Mouse (Mus musculus) embryonic facial prominence, embryonic 11.5 days (tissue): ENCODE measurements around the gene Zfp457. TPM values are rescaled to one million over a fixed set of nuclear protein-coding genes. Genes with fewer than 3 reads are reported as not detected.

Experiments used
- ATAC-seq: fragments of 200-750 bp; cut with Nextera tagmentation; replicated peaks from 2 replicates; pipeline ENCODE4 v1.8.0; 2017; ENCODE audit warnings: low read depth; ENCODE audit not compliant: insufficient number of reproducible peaks, low FRiP score, low TSS enrichment
- DNase-seq: peaks from one replicate; pipeline ENCODE4 v3.0.0-alpha.2; 2015; ENCODE audit warnings: low spot score
- H3K27ac ChIP-seq: fragments of 300-500 bp; sonication (generic); replicated peaks from 2 replicates; pipeline ENCODE4 v1.5.1; 2014; ENCODE audit warnings: mild to moderate bottlenecking, low read depth, low read length, control low read depth
- H3K27me3 ChIP-seq: fragments of 300-500 bp; sonication (generic); 2 replicates; pipeline ENCODE4 v1.6.1; 2014; ENCODE audit warnings: mild to moderate bottlenecking, low read length, moderate library complexity, mixed read lengths; ENCODE audit not compliant: control insufficient read depth, insufficient read depth
- H3K36me3 ChIP-seq: fragments of 300-500 bp; sonication (generic); replicated peaks from 2 replicates; pipeline ENCODE4 v1.6.1; 2014; ENCODE audit warnings: low read depth, mild to moderate bottlenecking, low read length, moderate library complexity, mixed read lengths; ENCODE audit not compliant: control insufficient read depth, insufficient read depth
- H3K4me1 ChIP-seq: fragments of 300-500 bp; sonication (generic); 2 replicates; pipeline ENCODE4 v1.6.1; 2014; ENCODE audit warnings: low read length, mixed read lengths; ENCODE audit not compliant: control insufficient read depth, insufficient read depth
- H3K4me2 ChIP-seq: fragments of 300-500 bp; sonication (generic); 2 replicates; pipeline ENCODE4 v1.6.1; 2014; ENCODE audit warnings: low read depth, mild to moderate bottlenecking, control low read depth, low read length, moderate library complexity
- H3K4me3 ChIP-seq: fragments of 300-500 bp; sonication (generic); 2 replicates; pipeline ENCODE4 v1.5.1; 2014; ENCODE audit warnings: low read depth, low read length, control low read depth
- H3K9ac ChIP-seq: fragments of 300-500 bp; sonication (generic); replicated peaks from 2 replicates; pipeline ENCODE4 v1.6.1; 2014; ENCODE audit warnings: mild to moderate bottlenecking, control low read depth, low read length
- H3K9me3 ChIP-seq: fragments of 300-500 bp; sonication (generic); replicated peaks from 2 replicates; pipeline ENCODE4 v1.6.1; 2016; ENCODE audit warnings: mild to moderate bottlenecking, low read length, inconsistent platforms, mixed read lengths; ENCODE audit not compliant: control insufficient read depth
- WGBS: fragments of 180-500 bp; shearing (Covaris S2); extraction: QIAGEN DNeasy Blood & Tissue Kit; methylation state at CpG from one replicate; pipeline ENCODE4 v1.1.7; 2014; 5-methylcytosine and 5-hydroxymethylcytosine counted together
- polyA plus RNA-seq: library from polyadenylated mRNA; unstranded; fragments of >200 nt; fragmentation: Nextera tagmentation; extraction: Ambion mirVana; gene quantifications from 2 replicates; pipeline ENCODE4 v1.2.1, GENCODE M21; 2014

Gene Zfp457
- 0.53 and 0.66 TPM in 2 replicates for polyA plus RNA-seq

DNA sequence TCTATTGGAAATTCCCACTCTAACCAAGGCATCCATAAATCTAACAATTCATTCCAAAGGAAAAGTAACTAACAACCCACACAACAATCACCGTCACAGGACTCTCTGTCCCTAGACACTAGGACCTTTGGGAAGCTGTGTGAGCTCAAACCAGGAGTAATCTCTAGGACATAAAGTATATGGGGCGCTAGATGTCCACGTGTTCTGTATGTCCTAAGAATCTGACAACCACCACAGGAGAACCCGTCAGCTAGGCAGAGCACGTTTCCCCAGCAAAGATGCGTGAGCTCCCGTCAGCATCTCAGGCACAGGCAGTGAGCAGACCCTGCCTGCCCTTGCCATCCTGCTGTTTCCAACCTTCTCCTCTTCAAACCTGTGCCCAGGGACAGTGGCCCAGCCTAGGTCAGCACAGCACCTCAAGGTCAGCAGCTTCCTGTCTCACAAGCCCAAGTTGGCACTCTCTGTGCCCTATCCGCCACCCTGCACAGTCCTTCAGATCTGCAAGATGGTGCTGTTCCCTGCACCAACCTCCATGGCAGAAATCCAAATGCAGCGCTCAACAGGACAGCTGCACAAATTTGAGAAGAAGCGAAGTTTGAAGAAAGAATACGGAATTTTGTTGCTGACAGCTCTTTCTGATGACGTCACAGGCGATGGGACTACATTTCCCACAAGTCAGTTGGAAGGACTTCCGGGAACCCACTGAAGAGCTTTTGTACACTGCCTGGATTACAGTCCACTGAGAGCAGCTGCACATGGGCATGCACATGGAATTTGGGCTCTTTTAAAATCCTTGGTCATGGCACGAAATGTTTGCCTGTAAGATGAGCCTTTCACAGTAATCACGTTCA is at the start of gene Zfp457:
Gene Zfp457, minus strand, starts transcription at position 664 of the 851 bp plus-strand sequence.
- ATAC-seq, result peak; percentile 99
- Histone ChIP-seq H3K4me1 (no peaks in the 10 kb centered on the region), H3K27ac (no peak within 1 kb of the TSS), H3K27me3 (no peaks in the 10 kb centered on the region), H3K4me3 (peak within 1 kb of the TSS; percentile 57), H3K9ac (peak within 1 kb of the TSS; percentile 65), H3K9me3 (no peaks in the 10 kb centered on the region), H3K36me3 (no peaks in the 10 kb centered on the region), H3K4me2 (peak within 1 kb of the TSS; percentile 48)
- peak; percentile 95 for DNase-seq
- WGBS, result 14% methylated on average over 16 of the region's 16 CpGs

DNA sequence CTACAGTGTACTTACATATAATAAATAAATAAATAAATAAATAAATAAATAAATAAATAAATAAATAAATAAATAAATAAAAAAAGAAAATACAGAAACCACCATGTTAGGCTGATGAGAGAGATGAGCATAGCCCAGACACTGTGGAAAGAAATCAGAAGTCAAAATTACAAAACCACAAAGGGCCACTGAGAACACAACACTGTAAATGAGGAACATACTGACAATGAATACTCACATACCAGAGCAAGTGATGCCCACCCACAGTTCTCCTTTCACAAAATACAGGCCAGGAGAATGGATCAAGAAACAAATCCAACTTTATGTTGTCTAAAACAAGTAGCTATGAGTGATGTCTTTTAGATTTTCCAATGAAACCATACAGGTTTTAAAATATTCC is 45.6 kb upstream of the Zfp457 start:
- no peak for ATAC-seq
- Histone ChIP-seq H3K9me3 (no peaks in the 10 kb centered on the region), H3K9ac (no peak overlapping the region)

DNA sequence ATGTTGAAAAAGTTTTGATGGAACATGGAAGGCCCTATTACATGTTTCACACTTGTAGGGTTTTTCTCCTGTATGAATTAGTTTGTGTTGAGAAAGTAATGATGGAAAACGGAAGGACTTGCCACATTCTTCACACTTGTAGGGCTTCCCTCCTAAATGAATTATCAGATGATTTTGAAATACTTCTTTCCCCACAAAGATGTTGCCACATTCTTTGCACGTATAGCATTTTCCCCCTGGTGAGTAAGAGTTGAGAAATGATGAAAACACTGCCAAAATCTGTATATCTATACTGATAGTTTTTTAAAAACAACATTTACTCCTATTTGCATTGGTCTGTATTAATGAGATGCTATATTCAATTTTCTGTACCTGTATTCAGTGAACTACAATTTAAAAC is 37.1 kb upstream of the Zfp457 start:
- no peak overlapping the region for H3K9ac ChIP-seq
- 87% methylated on average over 2 of the region's 2 CpGs for WGBS
- no peak overlapping the region for H3K4me3 ChIP-seq
- H3K27me3 ChIP-seq, result no peaks in the 10 kb centered on the region
- H3K4me2 ChIP-seq, result no peak overlapping the region
- H3K27ac ChIP-seq, result no peak overlapping the region
- H3K9me3 ChIP-seq, result no peaks in the 10 kb centered on the region
- H3K4me1 ChIP-seq, result no peaks in the 10 kb centered on the region
- no peaks in the 10 kb centered on the region for H3K36me3 ChIP-seq
- ATAC-seq, result no peak
- no peak for DNase-seq

More for the DNA sequence above, 45.6 kb upstream of the Zfp457 start:
- H3K36me3 ChIP-seq, result no peaks in the 10 kb centered on the region
- no peak overlapping the region for H3K4me3 ChIP-seq
- H3K4me2 ChIP-seq, result no peak overlapping the region
- no peaks in the 10 kb centered on the region for H3K27me3 ChIP-seq
- no peaks in the 10 kb centered on the region for H3K4me1 ChIP-seq
- H3K27ac ChIP-seq, result no peak overlapping the region
- no peak for DNase-seq

DNA sequence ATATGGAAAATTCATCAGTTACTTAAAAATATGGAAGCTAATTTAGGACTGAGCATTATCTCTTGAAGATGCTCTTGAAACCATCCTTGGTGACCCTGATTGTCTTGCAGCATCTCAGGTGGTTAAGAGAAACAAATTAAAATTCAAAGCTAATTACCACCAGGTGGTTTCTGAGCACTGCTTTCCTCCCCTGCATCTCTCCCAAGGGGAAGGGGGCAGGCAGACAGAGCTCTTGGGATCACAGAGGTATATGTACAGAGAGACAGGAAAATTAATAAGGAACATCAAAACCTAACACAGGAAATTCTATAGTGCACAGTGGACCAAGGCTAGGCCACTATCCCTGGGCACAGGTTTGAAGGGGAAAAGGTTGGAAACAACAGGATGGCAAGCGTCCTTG is 26.6 kb upstream of the Zfp457 start:
- WGBS, result 65% methylated on average over 1 of the region's 1 CpGs
- no peak for ATAC-seq
- H3K4me1 ChIP-seq, result no peaks in the 10 kb centered on the region
- H3K27me3 ChIP-seq, result no peaks in the 10 kb centered on the region
- peak overlapping the region; percentile 42 for H3K4me3 ChIP-seq
- H3K9ac ChIP-seq, result peak overlapping the region; percentile 54
- DNase-seq, result peak; percentile 3
- H3K27ac ChIP-seq, result no peak overlapping the region
- H3K36me3 ChIP-seq, result no peaks in the 10 kb centered on the region
- no peaks in the 10 kb centered on the region for H3K9me3 ChIP-seq
- H3K4me2 ChIP-seq, result peak overlapping the region; percentile 24

DNA sequence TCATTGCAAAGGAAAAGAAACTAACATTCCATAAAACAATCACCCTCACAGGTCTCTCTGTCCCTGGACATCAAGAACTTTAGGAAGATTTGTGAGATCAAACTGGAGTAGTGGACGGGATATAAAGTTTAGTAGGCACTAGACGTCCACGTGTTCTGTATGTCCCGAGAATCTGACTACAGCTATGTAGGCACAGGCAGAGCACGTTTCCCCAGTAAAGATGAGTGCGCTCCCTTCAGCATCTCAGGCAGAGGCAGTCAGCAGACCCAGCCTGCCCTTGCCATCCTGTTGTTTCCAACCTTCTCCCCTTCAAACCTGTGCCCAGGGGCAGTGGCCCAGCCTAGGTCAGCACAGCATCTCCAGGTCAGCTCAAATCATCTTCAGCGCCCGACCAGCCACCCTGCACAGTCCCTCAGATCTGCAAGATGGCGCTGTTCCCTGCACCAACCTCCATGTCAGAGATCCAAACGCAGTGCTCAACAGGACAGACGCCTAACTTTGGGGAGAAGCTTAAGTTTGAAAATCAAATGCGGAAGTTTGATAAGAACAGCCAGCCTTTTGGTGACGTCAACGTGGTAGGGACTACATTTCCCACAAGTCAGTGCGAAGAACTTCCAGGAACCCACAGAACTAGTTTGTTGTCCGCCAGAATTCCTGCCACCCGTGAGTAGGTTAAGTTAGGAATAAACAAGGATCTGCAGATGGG is 25.9 kb upstream of the Zfp457 start, which contains the start of gene Zfp595:
Gene Zfp595, minus strand, starts transcription at position 552 of the 706 bp plus-strand sequence.
- ATAC-seq (peak; percentile 90), DNase-seq (peak; percentile 91)
- no peaks in the 10 kb centered on the region for H3K36me3 ChIP-seq
- H3K4me1 ChIP-seq, result no peaks in the 10 kb centered on the region
- no peak within 1 kb of the TSS for H3K27ac ChIP-seq
- no peaks in the 10 kb centered on the region for H3K27me3 ChIP-seq
- peak within 1 kb of the TSS; percentile 42 for H3K4me3 ChIP-seq
- no peaks in the 10 kb centered on the region for H3K9me3 ChIP-seq
- peak within 1 kb of the TSS; percentile 52 for H3K4me2 ChIP-seq
- whole genome bisulfite sequencing, result 19% methylated on average over 17 of the region's 17 CpGs
- peak within 1 kb of the TSS; percentile 54 for H3K9ac ChIP-seq

DNA sequence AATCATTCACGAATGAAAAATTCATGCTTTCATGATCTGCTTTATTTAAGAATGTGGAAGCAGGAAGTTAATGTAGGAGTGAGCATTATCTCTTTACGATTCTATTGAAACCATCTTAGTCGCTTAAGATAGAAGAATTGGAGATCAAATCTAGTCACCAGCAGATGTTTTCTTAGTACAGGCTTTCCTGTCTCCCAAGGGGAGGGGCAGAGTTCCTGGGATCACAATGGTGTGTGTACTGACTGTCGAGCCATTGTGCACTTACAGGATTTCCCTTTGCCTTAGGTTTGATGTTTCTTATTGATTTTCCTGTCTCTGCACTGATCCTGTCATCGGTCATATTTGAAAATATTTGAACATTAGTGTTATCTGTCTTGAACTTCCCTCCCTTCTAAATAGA is 433 bp upstream of the Zfp457 start:
- H3K27me3 ChIP-seq, result no peaks in the 10 kb centered on the region
- ATAC-seq (peak; percentile 26; the same call in 1 of the 2 replicates), DNase-seq (peak; percentile 28)
- peak overlapping the region; percentile 2; the same call in 1 of the 2 replicates for H3K4me2 ChIP-seq
- H3K4me3 ChIP-seq, result peak overlapping the region; percentile 57; the same call in 1 of the 2 replicates
- no peaks in the 10 kb centered on the region for H3K4me1 ChIP-seq
- no peaks in the 10 kb centered on the region for H3K36me3 ChIP-seq
- no peaks in the 10 kb centered on the region for H3K9me3 ChIP-seq
- no peak overlapping the region for H3K27ac ChIP-seq
- peak overlapping the region; percentile 65 for H3K9ac ChIP-seq
- 34% methylated on average over 5 of the region's 5 CpGs for WGBS

DNA sequence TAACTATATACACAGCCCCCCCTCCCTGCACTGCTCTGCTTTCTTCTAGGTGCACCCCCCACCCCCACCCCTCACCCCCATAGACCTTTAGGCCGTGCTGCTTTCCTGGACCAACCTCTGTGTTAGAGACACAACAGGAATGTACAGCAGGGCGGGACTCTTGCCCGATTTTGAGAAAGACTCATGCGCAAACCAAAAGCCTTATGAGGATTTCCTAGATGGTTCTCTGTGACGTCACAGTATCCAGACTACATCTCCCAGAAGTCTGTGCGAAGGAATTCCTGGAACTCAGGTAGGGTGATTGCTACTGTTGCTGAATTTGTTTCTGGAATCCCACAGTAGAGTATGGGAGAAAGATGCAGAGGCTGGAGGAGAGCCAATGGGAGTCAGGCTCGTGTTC is 28.0 kb downstream of the Zfp457 start, which contains the start of gene Zfp458:
Gene Zfp458, minus strand, starts transcription at position 153 of the 400 bp plus-strand sequence.
- H3K36me3 ChIP-seq, result no peaks in the 10 kb centered on the region
- H3K27ac ChIP-seq, result no peak within 1 kb of the TSS
- H3K4me2 ChIP-seq, result no peak within 1 kb of the TSS
- ATAC-seq (no peak), DNase-seq (peak; percentile 38)
- no peaks in the 10 kb centered on the region for H3K4me1 ChIP-seq
- H3K9me3 ChIP-seq, result no peaks in the 10 kb centered on the region
- H3K9ac ChIP-seq, result no peak within 1 kb of the TSS
- H3K27me3 ChIP-seq, result no peaks in the 10 kb centered on the region
- WGBS, result 45% methylated on average over 7 of the region's 7 CpGs
- H3K4me3 ChIP-seq, result no peak within 1 kb of the TSS
